Mouse (Mus musculus): ENCODE results near the gene Trim3. TPM values are rescaled to one million over a fixed set of nuclear protein-coding genes. Genes with fewer than 3 reads are reported as not detected.

The Trim3 gene
- 2.8 and 3.3 TPM in 2 replicates for total RNA-seq (2015)
- 1.8 and 3.2 TPM in 2 replicates for total RNA-seq (2017)

GRCm38 (mm10) chr7:105633127-105633800 lies at the start of gene Trim3:
Trim3 (minus strand) TSS chr7:105633571.
- ATAC-seq (replicated peaks; ENCODE audit: poor library complexity) = peak; percentile 74

GRCm38 (mm10) chr7:105650639-105651435 lies 17.5 kb upstream of the Trim3 start, which contains the start of gene Dnhd1:
Dnhd1 (plus strand) TSS chr7:105650827.
- ATAC-seq (replicated peaks; ENCODE audit: poor library complexity) = peak; percentile 97

- peak; percentile 15 for ATAC-seq (replicated peaks; ENCODE audit: poor library complexity)
Measured at GRCm38 (mm10) chr7:105641936-105642335, 8.6 kb upstream of the Trim3 start.

DNA sequence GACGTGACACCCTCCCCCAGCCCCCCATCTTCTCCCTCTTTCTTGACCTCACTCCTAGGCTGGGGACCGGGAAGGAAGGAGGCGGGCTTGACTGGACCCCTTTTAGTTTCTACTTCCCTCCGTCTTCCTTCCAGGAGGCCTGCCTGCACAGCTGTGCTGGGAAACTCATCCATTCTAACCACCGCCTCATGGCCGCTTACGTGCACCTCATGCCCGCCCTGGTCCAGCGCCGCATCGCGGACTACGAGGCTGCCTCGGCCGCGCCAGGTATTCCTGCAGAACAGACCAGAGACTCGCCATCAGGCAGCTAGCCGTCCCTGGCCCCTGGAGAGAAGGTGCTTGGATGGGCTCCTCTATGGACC lies 7.5 kb upstream of the Trim3 start:
- peak; percentile 33 for ATAC-seq (replicated peaks; ENCODE audit: poor library complexity)

DNA sequence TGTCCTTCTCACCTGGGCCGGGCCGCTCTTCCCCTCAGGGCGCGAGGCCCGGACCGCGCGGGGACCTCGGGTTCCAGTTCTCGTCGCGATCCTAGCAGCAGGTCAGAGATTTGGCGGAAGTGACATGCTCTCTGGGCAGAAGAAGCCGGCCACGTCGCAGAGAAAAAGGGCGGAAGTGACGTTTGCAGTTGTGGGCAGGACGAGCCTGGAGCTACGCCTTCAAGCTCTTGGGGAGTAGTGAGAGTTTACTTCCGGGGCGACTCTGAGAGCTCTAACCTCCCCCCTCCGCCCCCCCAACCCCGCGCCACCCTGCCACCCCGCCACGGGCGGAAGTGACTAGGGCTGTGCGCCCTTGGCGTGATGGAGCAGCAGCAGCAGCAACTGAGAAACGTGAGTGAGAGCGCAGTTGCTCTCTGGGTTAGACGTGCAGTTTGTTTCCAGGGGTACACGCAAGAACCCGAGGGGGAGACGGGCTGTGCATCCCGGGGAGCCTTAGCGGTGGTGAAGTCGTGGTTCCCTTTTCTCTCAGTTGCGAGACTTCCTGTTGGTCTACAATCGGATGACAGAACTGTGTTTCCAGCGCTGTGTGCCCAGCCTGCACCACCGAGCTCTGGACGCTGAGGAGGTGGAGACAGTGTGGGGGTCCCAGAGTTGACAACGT lies 7.0 kb upstream of the Trim3 start, which contains the start of the genes Arfip2 and Gm45799:
TSS of gene Arfip2 (minus strand) at position 184 of the 661 bp plus-strand sequence.
TSS of gene Gm45799 (plus strand) at position 320 of the 661 bp plus-strand sequence.
- ATAC-seq (replicated peaks; ENCODE audit: poor library complexity) = peak; percentile 79

GRCm38 (mm10) chr7:105639756-105640155 lies 6.4 kb upstream of the Trim3 start, which contains the start of gene Timm10b:
Timm10b (plus strand) TSS chr7:105640056.
- ATAC-seq (replicated peaks; ENCODE audit: poor library complexity) = no peak

- no peak for ATAC-seq (replicated peaks; ENCODE audit: poor library complexity)
Measured at GRCm38 (mm10) chr7:105639304-105639703, 5.9 kb upstream of the Trim3 start.

DNA sequence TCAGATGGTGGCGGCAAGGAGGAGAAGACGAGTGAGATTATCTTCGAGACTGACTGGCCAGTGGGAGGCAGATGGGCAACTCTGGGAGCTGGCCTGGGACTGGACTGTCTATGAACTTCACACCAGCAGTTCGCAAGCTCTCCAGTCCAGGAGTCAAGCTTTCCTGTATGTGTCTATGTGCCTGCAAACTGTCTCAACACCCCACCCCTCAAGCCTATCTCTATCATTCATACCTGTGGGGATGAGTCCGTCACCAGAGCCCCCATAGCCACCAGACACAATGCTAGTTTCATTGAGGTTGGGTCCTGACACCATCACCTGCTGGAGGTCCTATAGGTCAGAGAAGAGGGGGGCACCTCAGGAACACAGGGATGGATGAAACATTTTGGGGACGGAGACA lies 5.4 kb upstream of the Trim3 start:
- no peak for ATAC-seq (replicated peaks; ENCODE audit: poor library complexity)

- ATAC-seq (replicated peaks; ENCODE audit: poor library complexity) = no peak
Measured at GRCm38 (mm10) chr7:105635726-105636125, 2.4 kb upstream of the Trim3 start.

DNA sequence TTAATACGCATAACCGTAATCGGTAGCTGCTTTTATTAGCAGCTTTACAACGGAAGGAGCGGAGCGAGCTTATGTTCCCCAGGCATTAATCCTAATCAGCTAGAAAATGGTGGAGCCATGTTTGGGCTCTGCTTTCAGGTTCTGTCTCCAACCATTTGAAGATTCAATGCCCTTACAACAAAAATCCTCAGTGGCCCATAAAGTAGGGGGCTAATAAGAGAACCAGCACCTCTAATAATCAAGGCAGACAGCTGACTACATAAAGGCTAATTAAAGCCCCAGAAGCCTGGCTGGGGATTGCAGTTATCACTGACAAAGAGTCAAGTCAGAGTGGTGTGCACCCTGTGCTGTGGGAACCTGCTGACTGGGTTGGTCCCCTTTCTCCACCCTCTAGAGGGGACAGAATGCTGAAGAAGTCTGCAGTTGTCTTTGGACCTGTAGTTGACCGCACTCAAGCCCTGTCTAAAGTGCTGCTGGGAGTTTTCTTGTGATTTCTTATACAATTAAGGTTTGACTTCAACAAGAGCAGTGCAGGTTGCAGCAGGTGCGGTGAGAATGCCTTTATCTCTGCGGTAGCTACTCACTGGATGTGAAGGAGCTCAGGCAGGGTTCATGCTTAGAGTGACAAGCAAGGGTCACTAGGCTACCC lies 1.0 kb upstream of the Trim3 start:
- peak; percentile 10 for ATAC-seq (replicated peaks; ENCODE audit: poor library complexity)

- ATAC-seq (replicated peaks; ENCODE audit: poor library complexity) = peak; percentile 5; the same call in 1 of the 2 replicates
Measured at GRCm38 (mm10) chr7:105633801-105634135, 397 bp upstream of the Trim3 start.

- no peak for ATAC-seq (replicated peaks; ENCODE audit: poor library complexity)
Measured at GRCm38 (mm10) chr7:105632551-105632972, 809 bp downstream of the Trim3 start.

GRCm38 (mm10) chr7:105628633-105629032 lies 4.7 kb downstream of the Trim3 start:
- ATAC-seq (replicated peaks; ENCODE audit: poor library complexity) = peak; percentile 40

DNA sequence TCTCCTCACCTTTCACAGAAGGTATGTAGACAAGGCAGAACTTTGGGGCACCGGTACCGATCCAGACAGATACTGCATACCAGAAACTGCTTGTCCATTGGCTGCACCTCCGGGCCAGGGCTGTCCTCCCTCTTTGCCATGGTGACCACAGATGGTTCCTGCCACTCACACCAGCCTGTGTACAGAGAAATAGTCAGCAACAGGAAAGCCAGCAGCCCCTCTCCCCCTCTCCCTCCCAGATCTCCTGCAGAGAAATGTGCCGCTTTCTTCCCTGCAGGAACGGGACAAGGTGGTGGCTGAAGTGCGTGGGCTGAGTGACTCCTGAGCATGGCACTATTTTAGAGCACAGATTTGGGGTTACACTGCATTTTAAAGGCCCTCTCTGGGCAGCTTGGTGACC lies 8.0 kb downstream of the Trim3 start:
- no peak for ATAC-seq (replicated peaks; ENCODE audit: poor library complexity)

DNA sequence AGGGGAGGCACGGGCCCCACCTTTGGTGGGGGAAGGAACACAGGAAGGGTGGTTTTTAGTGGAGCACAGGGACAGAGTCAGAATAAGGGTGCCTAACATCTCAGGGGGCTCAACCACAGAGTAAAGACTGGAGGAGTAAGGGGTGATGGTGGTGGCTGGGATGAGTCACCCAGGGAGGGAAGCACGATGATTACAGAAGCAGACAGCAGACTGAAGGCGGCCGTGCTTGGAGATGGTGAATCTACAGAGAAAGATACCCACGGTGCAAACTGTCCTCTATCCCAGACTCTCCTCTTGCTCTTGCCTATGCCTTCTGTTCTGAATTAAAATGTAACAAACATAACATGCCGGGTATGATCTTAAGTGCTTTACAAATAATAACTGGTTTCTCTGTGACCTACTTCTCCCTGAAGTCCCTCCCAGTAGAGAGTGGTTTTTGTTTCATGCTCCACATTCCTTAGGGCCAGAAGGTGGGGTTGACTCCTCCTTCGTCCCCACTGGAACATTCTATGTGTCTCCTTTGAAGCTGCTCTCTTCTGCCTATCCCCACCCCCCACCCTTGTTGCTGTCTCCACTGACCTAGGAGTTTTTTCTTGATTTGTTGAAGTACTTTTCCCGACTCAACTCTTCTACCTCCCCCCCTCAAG lies 11.6 kb downstream of the Trim3 start:
- no peak for ATAC-seq (replicated peaks; ENCODE audit: poor library complexity)

- no peak for ATAC-seq (replicated peaks; ENCODE audit: poor library complexity)
Measured at GRCm38 (mm10) chr7:105621053-105621452, 12.3 kb downstream of the Trim3 start.

DNA sequence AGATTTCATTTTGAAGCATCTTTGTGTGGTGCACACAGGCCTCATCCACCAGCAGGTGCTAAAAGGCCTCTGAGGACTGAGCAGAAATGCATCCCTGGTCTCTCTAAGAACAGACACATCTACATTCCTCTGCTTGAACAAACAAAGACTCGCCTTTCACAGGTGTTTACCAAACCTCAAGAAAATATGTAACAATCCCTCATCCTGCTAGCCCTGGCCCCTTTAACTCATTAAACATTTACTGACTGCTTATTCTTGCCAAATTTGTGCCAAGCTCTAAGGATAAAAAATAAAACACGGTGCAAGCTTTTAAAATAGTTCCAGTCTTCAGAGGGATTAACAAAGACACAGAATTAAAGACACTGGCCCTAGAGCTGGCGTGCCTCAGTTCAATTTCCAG lies 13.7 kb downstream of the Trim3 start:
- ATAC-seq (replicated peaks; ENCODE audit: poor library complexity) = no peak

DNA sequence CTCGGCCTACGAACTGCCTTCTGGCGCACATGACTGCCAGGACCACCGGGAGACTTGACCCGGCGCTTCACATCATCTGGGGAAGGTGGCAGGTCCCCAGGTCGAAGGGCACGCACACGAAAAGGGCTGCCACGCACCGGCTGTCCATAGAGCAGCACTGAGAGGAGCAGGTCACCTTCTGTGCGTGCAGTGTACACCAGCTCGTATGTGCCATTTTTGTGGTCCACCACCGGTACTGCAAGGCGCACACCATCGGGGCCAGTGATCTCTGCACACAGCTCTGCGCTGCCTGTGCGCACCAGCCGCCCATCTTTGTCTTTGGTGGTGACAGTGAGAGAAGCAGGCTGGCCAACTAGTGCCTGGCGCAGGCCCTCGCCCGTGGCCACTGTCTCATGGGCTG lies 15.6 kb downstream of the Trim3 start:
- no peak for ATAC-seq (replicated peaks; ENCODE audit: poor library complexity)

GRCm38 (mm10) chr7:105616561-105616960 lies 16.8 kb downstream of the Trim3 start:
- ATAC-seq (replicated peaks; ENCODE audit: poor library complexity) = 0 out of 2 replicates have a peak, but pooled peaks have one; percentile 5

DNA sequence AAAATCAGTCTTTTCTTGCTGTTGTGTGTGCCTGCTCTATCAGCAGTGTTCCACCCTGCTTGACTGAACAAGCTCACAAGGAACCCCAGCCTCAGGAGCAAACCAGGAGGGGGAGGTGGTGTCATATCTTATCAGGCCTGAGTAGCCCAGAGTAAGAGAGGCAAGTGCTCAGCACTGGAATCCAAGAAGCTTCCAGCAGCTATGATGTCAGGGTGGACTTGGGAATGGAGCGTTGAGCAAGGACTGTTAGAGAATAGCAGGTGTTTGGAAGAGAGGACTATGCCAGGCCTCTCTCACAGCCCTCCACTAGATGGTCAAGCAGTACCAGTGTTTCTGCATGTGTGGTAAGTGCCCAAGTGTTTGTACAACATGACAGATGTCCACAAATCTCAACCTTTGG lies 17.7 kb downstream of the Trim3 start:
- ATAC-seq (replicated peaks; ENCODE audit: poor library complexity) = no peak
